ENCODE assay signal across 26 mouse cellular contexts in the genomic region with DNA sequence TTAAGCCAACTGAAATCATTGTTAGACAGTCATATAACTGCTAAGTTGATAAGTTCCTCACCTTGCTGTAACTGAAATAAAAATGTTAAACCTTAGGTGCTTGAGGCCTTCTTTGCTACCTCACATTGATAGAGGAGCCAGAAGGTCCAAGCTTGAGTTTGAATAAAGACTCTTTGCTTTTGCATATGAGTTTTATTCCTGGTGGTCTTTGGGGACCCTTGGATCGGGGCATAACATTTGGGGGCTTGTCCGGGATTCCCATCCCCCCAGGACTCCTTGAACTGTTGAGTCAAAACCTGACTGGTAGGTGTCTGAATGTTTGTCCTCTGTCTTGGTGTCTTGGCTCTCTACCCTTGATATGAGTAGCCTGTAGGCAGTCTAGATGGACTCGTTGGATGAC. TPM values are rescaled to one million over a fixed set of nuclear protein-coding genes. Genes with fewer than 3 reads are reported as not detected.
DNase-seq lines count a peak whose midpoint lies in the region; ATAC-seq and TF ChIP-seq lines count a peak whose summit lies in the region.
"Had no signal": no experiment of that assay in that cellular context is flagged by ENCODE, and none has a peak within 500 bp of the region (broad histone marks: within the 10 kb centered on the region; RNA-seq: fewer than 3 reads in every experiment).

No protein-coding gene starts in this region.

- 97% methylated on average over 3 of the region's 3 CpGs for WGBS in midbrain, embryonic 11.5 days
- 95% methylated on average over 3 of the region's 3 CpGs for WGBS in midbrain, embryonic 16.5 days
- 94% methylated on average over 3 of the region's 3 CpGs for WGBS in cerebellum, adult 2 months

- DNase-seq in heart, adult 11 months, result peak; percentile 83
- no peak for DNase-seq in heart, postnatal 36 days
- DNase-seq in midbrain, embryonic 11.5 days (ENCODE audit: low spot score, missing footprints), result peak; percentile 84
- peak; percentile 52 for DNase-seq in ES-CJ7 (ENCODE audit: low read depth, low spot score)
- DNase-seq in induced T-regulatory cell, adult 2 months (ENCODE audit: low read depth), result peak; percentile 14
- no peak for DNase-seq in cerebellum, adult 2 months
- DNase-seq: adrenal gland, postnatal 14 days; cerebellum, adult 11-12 months; gastrocnemius, adult 2 months; kidney, postnatal 14 days; liver, postnatal 0 days; lung, postnatal 4 days; right cerebral cortex, postnatal 14 days; thymus, postnatal 14 days had no signal

- intact Hi-C loops in heart, postnatal 36 days (cut with DNase I), result no loop called here

- H3K4me2 ChIP-seq in midbrain, embryonic 11.5 days, result no peak overlapping the region
- no peak overlapping the region for H3K4me2 ChIP-seq in midbrain, embryonic 16.5 days (ENCODE audit: low read length)
- H3K4me2 ChIP-seq: embryonic facial prominence, embryonic 13.5 days; forebrain, embryonic 15.5 days; heart, embryonic 13.5 days; hindbrain, embryonic 12.5 days; limb, embryonic 12.5 days; liver, embryonic 12.5 days; neural tube, embryonic 13.5 days; stomach, embryonic 15.5 days had no signal

- H3K27ac ChIP-seq in midbrain, embryonic 11.5 days (ENCODE audit: low read depth, low read length), result no peak overlapping the region
- H3K27ac ChIP-seq in midbrain, embryonic 16.5 days (ENCODE audit: low read length), result no peak overlapping the region
- no peak overlapping the region for H3K27ac ChIP-seq in cerebellum, adult 2 months (ENCODE audit: insufficient read depth, low read length)
- H3K27ac ChIP-seq: embryonic facial prominence, embryonic 13.5 days; forebrain, embryonic 10.5 days; forebrain, embryonic 15.5 days; gastrocnemius, adult 2 months; heart, embryonic 13.5 days; hindbrain, embryonic 12.5 days; limb, embryonic 12.5 days; liver, embryonic 12.5 days; neural tube, embryonic 13.5 days; stomach, embryonic 15.5 days had no signal

- H3K27me3 ChIP-seq in midbrain, embryonic 11.5 days (ENCODE audit: control insufficient read depth, insufficient read depth, low read length), result no peaks in the 10 kb centered on the region
- H3K27me3 ChIP-seq in midbrain, embryonic 16.5 days (ENCODE audit: control insufficient read depth, insufficient read depth, low read depth, low read length), result no peaks in the 10 kb centered on the region
- no peaks in the 10 kb centered on the region for H3K27me3 ChIP-seq in cerebellum, adult 2 months (ENCODE audit: control insufficient read depth, insufficient read depth, low read length)
- H3K27me3 ChIP-seq: embryonic facial prominence, embryonic 13.5 days; forebrain, embryonic 15.5 days; heart, embryonic 13.5 days; hindbrain, embryonic 12.5 days; limb, embryonic 12.5 days; liver, embryonic 12.5 days; neural tube, embryonic 13.5 days; stomach, embryonic 15.5 days had no signal

- peaks cover 13% of the 10 kb centered on the region for H3K9me3 ChIP-seq in midbrain, embryonic 11.5 days (ENCODE audit: control insufficient read depth, low read length)
- H3K9me3 ChIP-seq in midbrain, embryonic 16.5 days (replicated peaks; ENCODE audit: control insufficient read depth, low read length, poor library complexity, severe bottlenecking), result peaks cover 10% of the 10 kb centered on the region; the same call in 1 of the 2 replicates

- H3K36me3 ChIP-seq in midbrain, embryonic 11.5 days (ENCODE audit: control insufficient read depth, insufficient read depth, low read length), result 0 out of 2 replicates have a peak, but pooled peaks cover 2% of the 10 kb centered on the region
- no peaks in the 10 kb centered on the region for H3K36me3 ChIP-seq in midbrain, embryonic 16.5 days (ENCODE audit: control insufficient read depth, insufficient read depth, low read length)

- no peak overlapping the region for H3K4me3 ChIP-seq in midbrain, embryonic 11.5 days (ENCODE audit: low read depth, low read length)
- H3K4me3 ChIP-seq in midbrain, embryonic 16.5 days (ENCODE audit: low read depth, low read length), result no peak overlapping the region
- no peak overlapping the region for H3K4me3 ChIP-seq in cerebellum, adult 2 months (replicated peaks; ENCODE audit: insufficient read depth, low read depth, low read length)
- H3K4me3 ChIP-seq: embryonic facial prominence, embryonic 13.5 days; forebrain, embryonic 10.5 days; forebrain, embryonic 15.5 days; gastrocnemius, adult 2 months; heart, embryonic 13.5 days; hindbrain, embryonic 12.5 days; limb, embryonic 12.5 days; liver, embryonic 12.5 days; neural tube, embryonic 13.5 days; stomach, embryonic 15.5 days had no signal

- ATAC-seq in midbrain, embryonic 11.5 days (ENCODE audit: low FRiP score), result no peak
- ATAC-seq in midbrain, embryonic 16.5 days, result no peak
- ATAC-seq: forebrain, embryonic 15.5 days; intestine, postnatal 0 days; liver, embryonic 12.5 days; liver, postnatal 0 days; lung, postnatal 0 days had no signal

- peaks cover 9% of the 10 kb centered on the region for H3K4me1 ChIP-seq in midbrain, embryonic 11.5 days (ENCODE audit: control insufficient read depth, insufficient read depth, low read length)
- peaks cover 19% of the 10 kb centered on the region for H3K4me1 ChIP-seq in midbrain, embryonic 16.5 days (ENCODE audit: control insufficient read depth, insufficient read depth, low read length)
- H3K4me1 ChIP-seq in cerebellum, adult 2 months (ENCODE audit: control insufficient read depth, insufficient read depth, low read length), result no peaks in the 10 kb centered on the region
- H3K4me1 ChIP-seq: stomach, embryonic 15.5 days had no signal

- TF ChIP-seq CTCF in cerebellum, adult 2 months (IDR thresholded peaks at IDR 0.05; ENCODE audit: borderline replicate concordance, insufficient read depth, low read depth, low read length), result no peak

- TF ChIP-seq POLR2A in cerebellum, adult 2 months (IDR thresholded peaks at IDR 0.05; ENCODE audit: borderline replicate concordance, insufficient read depth, low read length), result no peak

- no peak overlapping the region for H3K9ac ChIP-seq in midbrain, embryonic 11.5 days (ENCODE audit: low read length)
- no peak overlapping the region for H3K9ac ChIP-seq in midbrain, embryonic 16.5 days (ENCODE audit: low read depth, low read length)
- H3K9ac ChIP-seq: embryonic facial prominence, embryonic 13.5 days; forebrain, embryonic 15.5 days; heart, embryonic 13.5 days; hindbrain, embryonic 12.5 days; limb, embryonic 12.5 days; liver, embryonic 12.5 days; liver, postnatal 0 days; neural tube, embryonic 13.5 days; stomach, embryonic 15.5 days had no signal

RNA-seq across cellular contexts. Expression of gene Orc2, which starts 2.3 kb away (rescaled TPM):
- total RNA-seq in heart, postnatal 36 days (2021), result 10 to 100 TPM; 10.7 to 11.2 TPM
- polyA plus RNA-seq in midbrain, embryonic 11.5 days (2014; fragmentation: Nextera tagmentation; extraction: Ambion mirVana), result 39.0 and 47.3 TPM in 2 replicates
- polyA plus RNA-seq in midbrain, embryonic 16.5 days (2015; fragmentation: Nextera tagmentation; extraction: Ambion mirVana), result 15.1 and 17.2 TPM in 2 replicates
- polyA plus RNA-seq in cerebellum, adult 2 months (2012; rRNA removed), result 21.6 and 22.6 TPM in 2 replicates

Comparison
In these comparisons a context has a peak if more than half of its experiments do, and no peak if none do; other contexts are left out.
1. DNase-seq: peak in heart, adult 11 months (single experiment), midbrain, embryonic 11.5 days (single experiment), ES-CJ7 (single experiment) and induced T-regulatory cell, adult 2 months (single experiment); none in heart, postnatal 36 days (0 of 2) and cerebellum, adult 2 months (0 of 2).